Mouse (Mus musculus) lung, adult 18-20 months (tissue): ENCODE measurements around the gene Cpne5.
A peak's percentile ranks its signal among the peaks of the same experiment; 100 is the strongest.
"Not testable (repeated sequence)": the region's sequence is repeated elsewhere in the genome, so short reads cannot be mapped to it uniquely, and the experiment has no call there.

ENCODE experiments used
- DNase-seq, 2 experiments: peaks; one replicate each; pipeline ENCODE4 v3.0.0; 2022; ENCODE audit warnings: mixed read lengths in 2 of 2

The Cpne5 gene

GRCm38 (mm10) chr17:29256507-29256906, 18.5 kb upstream of the Cpne5 start:
- no peak for DNase-seq

GRCm38 (mm10) chr17:29254784-29255183, 16.8 kb upstream of the Cpne5 start:
- not testable (repeated sequence) for DNase-seq

GRCm38 (mm10) chr17:29253684-29254083, 15.7 kb upstream of the Cpne5 start:
- no peak for DNase-seq

- DNase-seq, result no peak
These were observed 15.3 kb upstream of the Cpne5 start for GRCm38 (mm10) chr17:29253236-29253635.

GRCm38 (mm10) chr17:29251608-29252390, 13.8 kb upstream of the Cpne5 start:
- peak; percentile 85 to 88 for DNase-seq

GRCm38 (mm10) chr17:29251006-29251405, 13.0 kb upstream of the Cpne5 start:
- DNase-seq, result not testable (repeated sequence)

- DNase-seq, result peak; percentile 32 to 47
These were observed 11.5 kb upstream of the Cpne5 start for GRCm38 (mm10) chr17:29249512-29249911.

GRCm38 (mm10) chr17:29247881-29248280, 9.9 kb upstream of the Cpne5 start:
- DNase-seq, result no peak

- DNase-seq, result peak; percentile 29 to 62
These were observed 8.6 kb upstream of the Cpne5 start for GRCm38 (mm10) chr17:29246602-29247001.

- DNase-seq, result peak; percentile 64 to 68
These were observed 7.8 kb upstream of the Cpne5 start for GRCm38 (mm10) chr17:29245725-29246124.

- no peak for DNase-seq
These were observed 6.9 kb upstream of the Cpne5 start for GRCm38 (mm10) chr17:29244912-29245311.

- DNase-seq, result no peak
These were observed 516 bp upstream of the Cpne5 start for GRCm38 (mm10) chr17:29238421-29238945.

GRCm38 (mm10) chr17:29237267-29237771, 648 bp downstream of the Cpne5 start:
- DNase-seq, result no peak

- DNase-seq, result no peak
These were observed 1.9 kb downstream of the Cpne5 start for GRCm38 (mm10) chr17:29236111-29236510.

GRCm38 (mm10) chr17:29231109-29231508, 6.9 kb downstream of the Cpne5 start:
- DNase-seq, result no peak

- DNase-seq, result no peak
These were observed 17.3 kb downstream of the Cpne5 start for GRCm38 (mm10) chr17:29220631-29221030.

- DNase-seq, result no peak
These were observed 19.9 kb downstream of the Cpne5 start for GRCm38 (mm10) chr17:29218017-29218416.

- no peak for DNase-seq
These were observed 21.9 kb downstream of the Cpne5 start for GRCm38 (mm10) chr17:29216078-29216477.

- DNase-seq, result no peak
These were observed 23.3 kb downstream of the Cpne5 start for GRCm38 (mm10) chr17:29214655-29215054.

- no peak for DNase-seq
These were observed 23.8 kb downstream of the Cpne5 start for GRCm38 (mm10) chr17:29214193-29214456.

GRCm38 (mm10) chr17:29213381-29214192, 24.4 kb downstream of the Cpne5 start:
- peak in 1 of 2 experiments; percentile 18 for DNase-seq

GRCm38 (mm10) chr17:29211836-29212235, 26.1 kb downstream of the Cpne5 start:
- DNase-seq, result no peak

GRCm38 (mm10) chr17:29210037-29210436, 27.9 kb downstream of the Cpne5 start:
- no peak for DNase-seq

- no peak for DNase-seq
These were observed 31.9 kb downstream of the Cpne5 start for GRCm38 (mm10) chr17:29206052-29206451.
